Mouse (Mus musculus): ENCODE data around the gene Sowahd.
"Not testable (repeated sequence)": the region's sequence is repeated elsewhere in the genome, so short reads cannot be mapped to it uniquely, and the experiment has no call there.

The Sowahd gene

DNA sequence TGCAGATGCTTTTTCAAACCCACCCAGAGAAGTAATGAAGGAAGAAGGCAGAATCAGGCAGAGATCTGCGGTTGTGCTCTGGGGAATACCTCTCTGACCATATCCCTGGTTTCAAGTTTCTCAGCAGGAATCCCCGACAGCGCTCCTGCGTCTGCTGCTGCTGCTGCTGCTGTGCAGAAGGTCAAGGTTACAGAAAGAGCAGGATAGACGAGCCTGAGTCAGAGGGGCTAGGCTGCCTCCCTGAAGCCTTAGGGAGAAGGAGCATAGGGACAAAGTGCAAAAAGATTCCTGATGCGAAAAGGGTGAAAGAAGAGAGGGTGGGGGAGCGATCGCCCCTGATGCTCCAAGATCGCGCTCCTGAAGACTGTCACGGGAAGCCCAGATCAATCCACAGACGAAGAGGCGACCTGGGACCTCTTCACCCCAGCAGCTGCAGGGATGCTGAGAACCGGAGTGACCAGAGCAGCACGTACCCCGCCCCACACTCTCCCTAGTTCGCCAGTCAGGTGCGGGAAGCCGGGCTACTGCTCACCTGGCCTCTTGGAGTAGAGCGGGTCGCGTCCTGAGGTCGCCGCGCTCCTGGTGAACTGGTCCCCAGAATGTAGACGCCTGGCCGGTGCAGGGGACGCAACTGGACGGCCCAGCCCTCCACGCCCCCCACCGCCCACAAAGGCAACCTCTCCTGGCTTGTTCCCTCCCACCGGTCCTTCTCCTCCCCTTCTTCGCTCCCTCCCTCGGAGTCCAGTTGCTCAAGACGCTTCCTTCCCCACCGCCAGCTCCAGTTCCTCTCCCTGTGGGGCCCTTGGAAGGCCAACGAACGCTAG, at the start of gene Sowahd:
Gene Sowahd, plus strand, starts transcription at position 780 of the 824 bp plus-strand sequence.
- peak in 1 of 2 experiments; percentile 18 for DNase-seq

DNA sequence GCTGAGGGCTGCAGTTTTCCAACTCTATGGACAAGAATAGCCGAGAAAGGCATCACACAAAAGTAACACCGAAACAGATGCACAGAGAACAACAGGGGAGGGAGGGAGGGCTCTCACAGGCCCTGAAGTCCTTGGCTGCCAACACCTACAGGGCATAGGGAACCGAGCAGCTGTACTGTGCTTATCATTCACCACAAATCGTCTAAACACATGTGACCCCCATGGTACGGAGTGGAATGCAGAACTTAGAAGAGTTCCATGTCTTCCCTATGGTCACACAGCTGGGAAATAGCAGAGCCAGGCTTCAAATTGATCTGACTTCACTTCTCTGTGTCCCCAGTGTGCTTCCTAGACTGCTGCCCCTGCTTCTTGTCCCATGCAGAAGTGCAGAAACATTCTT, 34.8 kb upstream of the Sowahd start:
- DNase-seq, result no peak

DNA sequence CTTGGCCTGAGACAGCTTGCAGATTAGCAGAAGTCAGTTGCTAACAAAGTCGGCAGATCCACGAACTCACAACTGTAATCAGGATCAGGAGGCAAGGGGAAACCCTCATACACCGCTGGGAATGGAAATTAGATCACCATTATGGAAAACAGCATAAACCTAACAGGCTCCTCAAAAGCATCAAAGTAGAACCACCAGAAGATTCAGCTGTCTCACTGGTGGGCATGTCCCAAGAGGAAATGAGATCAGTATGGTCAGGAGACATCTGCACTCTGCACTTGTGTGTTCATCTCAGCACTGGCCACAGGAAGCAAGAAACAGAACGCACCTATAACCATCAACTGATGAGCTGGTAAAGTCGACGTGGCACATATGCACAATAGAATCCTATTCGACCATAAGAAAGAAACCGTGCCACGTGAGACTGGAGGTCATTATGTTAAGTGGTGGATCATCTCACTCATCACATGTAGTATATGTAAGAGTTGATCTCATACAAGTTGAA, 30.4 kb upstream of the Sowahd start:
- no peak for DNase-seq

DNA sequence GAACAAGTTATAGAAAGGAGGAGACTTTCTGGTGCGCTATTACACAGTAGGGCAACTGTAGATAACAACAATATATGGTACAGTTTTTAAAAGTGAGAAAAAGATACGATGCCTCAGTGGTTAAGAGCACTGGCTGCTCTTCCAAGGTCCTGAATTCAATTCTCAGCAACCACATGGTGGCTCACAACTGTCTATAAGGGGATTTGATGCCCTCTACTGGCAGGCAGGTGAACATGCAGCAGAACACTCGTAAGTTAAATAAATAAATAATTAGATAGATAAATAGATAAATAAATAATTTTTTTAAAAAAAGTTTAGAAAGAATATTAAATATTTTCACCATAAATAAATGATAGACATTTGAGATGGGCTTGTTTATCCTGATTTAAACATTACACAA, 29.6 kb upstream of the Sowahd start:
- DNase-seq, result no peak

DNA sequence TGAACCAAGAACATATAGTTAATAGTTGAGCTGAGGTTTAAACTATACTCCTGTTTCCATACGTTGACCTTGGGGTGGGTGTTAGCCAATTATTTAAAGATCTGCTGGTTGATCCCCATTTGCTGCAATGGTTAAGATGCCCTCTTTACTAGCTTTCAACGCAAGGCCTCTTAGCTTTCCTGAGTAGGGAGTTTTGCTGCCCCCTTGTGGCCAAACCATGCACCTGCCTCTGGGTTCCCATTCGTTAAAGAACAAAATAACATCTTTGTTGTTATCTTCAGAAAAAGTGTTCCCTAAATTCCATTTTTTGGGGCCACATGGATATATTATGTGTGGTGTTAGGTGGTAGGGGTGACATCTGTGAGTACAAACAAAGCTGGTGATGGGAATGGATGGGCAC, 26.0 kb upstream of the Sowahd start:
- DNase-seq, result peak; percentile 25 to 59

DNA sequence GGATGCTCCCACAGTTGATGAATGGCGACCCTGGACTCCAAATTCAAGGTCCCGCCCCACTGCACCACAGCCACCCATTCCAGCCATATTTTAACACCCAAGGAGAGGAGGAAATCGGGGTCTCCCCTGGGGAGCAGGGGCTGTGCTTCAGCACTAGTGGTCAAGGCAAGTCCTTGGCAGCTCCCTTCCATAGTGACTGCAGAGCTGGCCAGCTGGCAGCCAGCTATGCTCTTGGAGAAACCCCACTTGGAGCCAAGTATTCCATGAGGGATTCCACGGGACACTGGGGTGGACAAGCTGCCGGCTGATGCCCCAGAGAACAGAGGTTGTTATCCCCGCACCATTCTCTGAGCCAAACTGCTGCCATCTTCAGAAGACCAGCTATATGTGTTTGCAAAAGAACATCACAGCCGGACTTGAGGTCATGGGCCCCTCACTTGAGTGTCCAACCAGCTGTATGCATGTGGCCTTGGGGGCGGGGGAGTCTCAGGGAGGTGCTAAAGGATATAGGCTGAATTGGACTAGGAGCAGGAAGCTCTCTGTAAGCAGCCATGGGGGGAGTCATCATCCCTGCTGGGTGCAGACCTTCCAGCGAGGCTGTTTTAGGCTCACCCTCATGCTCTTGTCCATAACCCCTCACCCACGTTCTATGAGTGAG, 24.9 kb upstream of the Sowahd start:
- peak; percentile 7 to 59 for DNase-seq

DNA sequence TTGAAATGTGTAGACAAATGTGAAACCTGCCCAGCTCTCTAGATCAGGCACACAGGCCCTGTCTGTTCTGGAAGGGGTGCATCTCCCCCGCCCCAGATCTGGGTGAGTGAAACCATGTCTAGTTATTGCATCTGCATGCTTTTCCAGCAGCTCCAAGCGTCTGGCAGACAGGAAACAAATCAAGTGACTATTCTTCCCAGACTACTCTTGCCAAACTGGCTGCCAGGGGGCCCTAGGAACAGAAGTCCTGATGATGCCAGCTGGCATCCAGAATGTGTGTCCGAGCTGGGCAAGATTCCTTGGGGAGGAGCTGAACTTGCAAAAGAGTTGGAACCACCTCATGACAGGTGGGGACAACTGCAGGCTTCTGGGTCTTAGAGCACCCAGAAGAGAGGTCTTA, 20.3 kb upstream of the Sowahd start:
- peak in 1 of 2 experiments; percentile 30 for DNase-seq

DNA sequence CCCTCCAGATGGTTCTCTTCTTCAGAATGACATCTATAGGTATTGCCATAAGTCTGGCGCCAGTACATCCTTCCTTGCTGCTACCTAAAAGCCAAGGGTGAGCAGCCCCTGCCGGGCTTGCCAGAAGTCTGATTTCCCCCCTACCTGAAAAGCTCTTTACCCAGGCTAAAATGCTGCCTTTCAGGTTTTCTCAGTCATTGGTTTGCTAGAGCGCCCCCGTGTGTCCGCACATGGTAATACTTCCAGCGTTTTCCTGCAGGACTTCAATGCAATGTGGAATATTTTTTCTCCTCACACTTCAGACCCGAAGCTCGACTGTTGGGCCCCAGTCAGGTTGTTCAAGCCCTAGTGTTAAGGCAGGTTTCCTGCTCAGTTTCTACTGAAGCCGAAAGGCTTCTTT, 5.9 kb upstream of the Sowahd start:
- DNase-seq, result peak; percentile 31 to 58

DNA sequence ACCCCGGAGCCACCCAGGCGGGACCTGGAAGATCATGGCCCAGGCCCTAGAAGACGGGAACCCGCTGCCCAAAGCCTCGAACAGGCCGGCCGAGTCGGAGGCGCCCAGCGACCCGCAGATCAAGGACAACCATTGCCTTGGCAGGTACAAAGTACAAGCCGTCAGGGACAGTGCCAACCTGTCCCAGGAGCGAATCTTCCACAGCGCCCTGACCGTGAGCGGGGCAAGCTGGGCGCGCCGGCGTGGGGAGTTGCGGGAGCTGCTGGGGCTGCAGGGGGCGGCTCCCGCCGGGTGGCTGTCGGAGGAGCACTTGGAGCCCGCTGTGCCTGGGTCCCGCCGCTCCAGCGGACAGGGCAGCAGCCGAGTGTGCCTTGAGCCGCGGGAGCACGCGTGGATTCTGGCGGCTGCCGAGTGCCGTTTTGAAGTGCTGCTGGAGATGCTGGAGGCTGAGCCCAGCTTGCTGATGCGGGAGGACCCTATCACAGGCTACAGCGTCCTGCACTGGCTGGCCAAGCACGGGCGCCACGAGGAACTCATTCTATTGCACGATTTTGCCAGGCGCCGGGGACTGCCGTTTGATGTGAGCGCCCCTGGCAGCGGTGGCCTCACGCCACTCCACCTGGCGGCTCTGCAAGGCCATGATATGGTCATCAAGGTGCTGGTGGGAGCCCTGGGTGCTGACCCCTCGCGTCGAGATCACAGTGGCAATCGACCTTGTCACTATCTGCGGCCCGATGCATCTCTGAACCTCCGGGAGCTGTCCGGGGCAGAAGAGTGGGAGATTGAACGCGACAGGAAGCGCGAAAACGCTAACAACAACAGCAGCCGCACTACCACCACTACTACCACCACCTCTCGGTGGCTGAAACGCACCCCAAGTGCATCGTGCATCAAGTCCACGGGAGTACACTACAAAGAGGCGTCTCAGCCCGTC, 512 bp downstream of the Sowahd start:
- peak in 1 of 2 experiments; percentile 24 for DNase-seq

DNA sequence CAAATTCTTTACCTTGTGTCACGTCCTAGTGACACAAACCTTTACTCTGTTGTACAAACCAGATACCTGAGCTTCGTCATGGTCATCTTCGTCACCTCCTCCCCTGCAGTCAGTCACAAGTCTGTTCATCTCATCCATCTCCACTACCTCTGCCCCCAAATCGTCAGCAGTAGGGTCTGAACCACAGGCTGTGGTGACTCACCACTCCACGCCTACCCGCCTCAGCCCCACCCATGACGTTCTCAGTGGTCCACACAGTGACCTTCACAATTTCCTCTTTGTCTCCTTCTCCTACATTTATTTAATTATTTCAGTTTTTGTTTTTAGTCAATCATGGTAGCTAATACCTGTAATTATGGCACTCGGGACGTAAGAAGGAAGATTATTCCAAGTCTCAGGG, 15.3 kb downstream of the Sowahd start:
- DNase-seq, result no peak

DNA sequence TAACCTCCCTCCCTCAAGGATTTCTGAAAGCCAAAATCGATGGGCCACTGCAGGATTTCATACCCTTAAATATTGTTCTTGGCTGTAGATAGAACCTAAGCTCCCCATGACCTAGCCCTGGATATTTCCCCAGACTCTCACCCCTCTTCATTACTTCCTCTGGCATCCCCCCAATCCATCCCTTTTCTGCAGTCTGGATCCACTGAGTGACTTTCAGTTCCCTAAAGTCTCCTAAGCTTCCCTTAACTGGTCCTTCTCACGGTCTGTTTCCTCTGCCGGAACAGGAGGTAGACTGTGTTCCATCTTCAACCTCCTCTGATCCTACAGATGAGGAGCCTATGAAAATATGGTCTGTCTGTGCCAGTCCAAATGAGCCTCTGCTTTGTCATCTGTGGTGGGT, 18.7 kb downstream of the Sowahd start:
- no peak for DNase-seq

DNA sequence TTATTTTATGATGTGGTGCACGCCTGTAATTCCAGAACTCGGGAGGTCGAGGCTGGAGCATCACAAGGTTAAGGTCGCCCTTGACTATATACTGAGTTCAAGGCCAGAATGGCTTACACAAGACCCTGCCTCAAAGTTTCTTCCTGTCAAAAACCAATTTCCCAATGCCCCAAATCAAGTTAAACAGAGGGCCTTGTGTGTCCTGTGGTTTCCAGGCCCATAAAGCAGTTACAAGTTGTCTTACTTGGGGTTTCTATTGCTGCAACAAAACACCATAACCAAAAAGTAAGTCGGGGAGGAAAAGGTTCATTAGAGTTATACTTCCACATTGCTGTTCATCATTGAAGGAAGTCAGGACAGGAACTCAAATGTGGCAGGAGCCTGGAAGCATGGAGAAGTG, 20.1 kb downstream of the Sowahd start:
- DNase-seq, result no peak

DNA sequence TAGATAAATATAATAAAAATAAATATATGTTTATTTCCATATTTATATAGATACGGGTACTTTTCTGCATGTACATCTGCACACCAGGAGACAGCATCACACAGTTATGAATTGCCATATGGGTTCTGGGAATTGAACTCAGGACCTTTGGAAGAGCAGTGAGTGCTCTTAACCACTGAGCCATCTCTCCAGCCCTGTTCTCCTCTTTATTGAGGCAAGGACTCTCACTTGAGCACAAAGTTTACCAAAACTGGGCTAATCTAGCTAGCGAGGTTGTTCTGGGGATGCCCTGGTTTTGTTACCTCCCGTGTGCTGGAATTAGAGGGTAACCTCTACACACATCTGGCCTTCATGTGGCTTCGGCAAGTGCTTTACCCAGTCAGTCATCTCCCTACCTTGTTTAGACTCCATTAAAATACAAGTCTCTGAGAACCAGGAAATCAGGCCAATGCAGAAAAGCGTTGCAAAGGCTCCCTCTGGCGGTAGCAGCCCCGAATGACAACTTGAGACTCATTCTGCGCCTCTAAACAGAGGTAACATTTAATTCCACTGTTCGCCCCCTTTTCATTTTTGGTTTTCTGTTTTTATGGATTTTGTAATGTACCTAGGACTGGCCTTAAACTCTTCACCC, 25.7 kb downstream of the Sowahd start:
- peak; percentile 37 to 70 for DNase-seq

DNA sequence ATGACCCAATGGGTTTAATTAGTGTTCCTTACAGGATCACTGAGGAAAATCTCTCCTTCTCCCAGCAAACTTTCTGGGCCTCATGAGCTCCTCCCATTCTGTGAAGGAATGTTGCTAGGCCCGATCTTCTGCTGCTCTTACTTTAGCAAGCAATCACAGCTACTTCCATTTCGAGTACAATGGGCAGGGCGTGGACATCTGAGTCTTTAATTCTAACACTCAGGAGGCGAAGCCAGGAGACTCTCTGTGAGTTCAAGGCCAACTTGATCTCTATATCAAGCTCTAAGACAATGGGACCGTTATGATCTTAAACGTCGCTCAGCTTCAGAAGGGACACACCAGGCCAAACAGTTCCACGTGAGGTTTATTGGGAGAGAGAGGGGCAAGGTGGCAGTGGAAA, 28.0 kb downstream of the Sowahd start:
- DNase-seq, result no peak

DNA sequence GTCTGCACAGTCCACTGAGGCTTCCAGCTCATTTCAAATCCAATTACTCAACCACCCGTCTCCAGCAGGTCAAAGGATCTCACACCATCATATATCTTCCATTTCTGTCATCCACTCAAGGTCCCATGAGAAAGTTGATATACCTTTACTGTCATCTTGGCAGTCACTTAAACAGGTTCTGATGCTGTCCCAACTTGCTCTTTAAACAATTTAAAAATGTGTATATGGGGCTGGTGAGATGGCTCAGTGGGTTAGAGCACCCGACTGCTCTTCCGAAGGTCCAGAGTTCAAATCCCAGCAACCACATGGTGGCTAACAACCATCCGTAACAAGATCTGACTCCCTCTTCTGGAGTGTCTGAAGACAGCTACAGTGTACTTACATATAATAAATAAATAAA, 31.7 kb downstream of the Sowahd start:
- not testable (repeated sequence) for DNase-seq

DNA sequence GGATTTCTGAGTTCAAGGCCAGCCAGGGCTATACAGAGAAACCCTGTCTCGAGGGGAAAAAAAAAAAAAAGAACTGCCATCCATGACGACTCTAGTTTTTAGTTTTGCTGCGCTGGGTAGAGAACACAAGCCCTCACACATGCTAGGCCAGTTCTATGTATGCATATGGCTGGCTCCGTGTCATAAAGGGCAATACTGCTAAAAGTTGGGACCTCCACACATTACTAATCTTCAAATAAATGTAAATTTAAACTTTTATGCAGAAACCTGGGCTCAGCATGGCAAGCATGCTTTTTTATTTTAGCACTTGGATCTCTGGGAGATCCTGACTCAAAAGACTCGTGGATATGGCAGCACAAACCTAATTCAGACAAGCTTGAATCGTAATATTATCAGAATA, 32.5 kb downstream of the Sowahd start:
- no peak for DNase-seq

DNA sequence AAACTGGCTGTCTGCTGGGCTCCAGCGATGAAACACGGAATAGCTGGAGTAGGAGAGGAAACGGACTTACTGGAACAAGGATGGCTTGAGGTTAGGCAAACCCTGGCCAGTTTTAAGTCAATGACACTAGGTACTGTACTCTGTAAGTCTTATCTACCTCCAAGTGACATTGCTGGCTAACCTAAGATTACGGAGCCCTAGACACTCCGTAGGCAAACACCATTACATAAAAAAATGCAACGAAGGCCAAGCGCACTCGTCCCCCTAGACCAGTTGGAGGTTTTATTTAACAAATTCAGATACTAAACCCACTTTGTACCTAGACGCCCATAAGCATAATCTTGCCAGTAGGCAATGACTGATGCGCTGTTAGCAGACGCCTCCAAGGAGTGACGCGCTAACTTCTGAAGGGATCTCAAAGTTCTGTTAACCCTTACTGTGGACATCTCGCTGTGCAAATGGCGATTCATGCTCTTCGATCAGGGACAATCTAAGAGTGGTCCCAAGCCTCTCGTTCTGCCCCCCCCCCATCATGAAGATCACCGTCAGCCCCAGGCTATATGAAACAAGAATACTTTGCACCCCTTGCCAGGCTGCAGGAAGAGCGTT, 35.8 kb downstream of the Sowahd start:
- peak; percentile 11 to 17 for DNase-seq

DNA sequence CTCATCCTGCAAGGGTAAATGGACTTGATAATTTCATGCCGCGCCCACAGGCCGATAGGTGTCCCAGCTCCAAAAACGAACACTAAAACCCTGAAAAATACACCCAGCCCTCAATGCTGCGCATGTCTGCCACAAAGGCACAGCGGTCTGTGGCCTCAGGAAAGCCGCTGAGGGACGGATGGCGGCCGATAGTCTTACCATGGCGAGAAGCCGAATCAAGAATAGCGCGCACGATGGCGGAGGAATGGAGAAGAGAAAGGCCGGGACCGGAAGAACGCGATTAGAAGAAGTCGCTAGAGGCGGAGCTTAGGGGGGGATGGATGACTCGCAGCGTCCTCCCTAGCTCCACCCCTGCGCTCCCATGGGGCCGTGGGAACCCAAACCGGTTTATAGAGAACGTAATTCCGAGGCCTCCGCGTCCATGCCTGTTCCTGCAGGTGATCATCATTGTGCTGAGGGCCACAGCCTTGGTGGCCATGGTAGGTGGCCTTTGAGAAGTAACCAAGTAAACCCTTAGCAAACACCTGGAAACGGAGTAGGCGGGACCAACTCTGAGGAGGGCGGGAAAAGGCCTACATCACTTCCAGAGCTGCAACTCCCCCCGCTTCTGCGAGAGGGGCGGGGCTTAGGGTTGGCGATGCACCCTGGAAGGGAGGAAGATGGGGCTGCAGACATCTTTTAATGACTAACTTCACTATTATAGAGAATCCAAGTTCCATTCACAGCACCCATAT, 36.4 kb downstream of the Sowahd start, which contains the start of gene Rpl39:
Gene Rpl39, minus strand, starts transcription at position 476 of the 734 bp plus-strand sequence.
- peak; percentile 88 to 92 for DNase-seq

DNA sequence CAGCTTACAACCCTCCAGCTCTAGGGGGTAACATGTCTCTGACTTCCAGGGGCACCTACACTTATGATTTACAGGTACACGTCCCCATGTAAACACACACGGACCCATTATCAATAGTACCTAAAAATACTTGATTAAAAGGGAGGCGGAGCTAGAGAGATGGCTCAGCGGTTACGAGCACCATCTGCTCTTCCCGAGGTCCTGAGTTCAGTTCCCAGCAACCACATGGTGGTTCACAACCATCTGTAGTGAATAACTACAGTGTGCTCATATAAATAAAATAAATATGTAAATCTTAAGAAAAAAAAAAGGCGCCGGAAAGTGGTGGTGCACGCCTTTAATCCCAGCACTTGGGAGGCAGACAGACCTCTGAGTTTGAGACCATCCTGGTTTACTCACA, 37.0 kb downstream of the Sowahd start:
- DNase-seq, result no peak

DNA sequence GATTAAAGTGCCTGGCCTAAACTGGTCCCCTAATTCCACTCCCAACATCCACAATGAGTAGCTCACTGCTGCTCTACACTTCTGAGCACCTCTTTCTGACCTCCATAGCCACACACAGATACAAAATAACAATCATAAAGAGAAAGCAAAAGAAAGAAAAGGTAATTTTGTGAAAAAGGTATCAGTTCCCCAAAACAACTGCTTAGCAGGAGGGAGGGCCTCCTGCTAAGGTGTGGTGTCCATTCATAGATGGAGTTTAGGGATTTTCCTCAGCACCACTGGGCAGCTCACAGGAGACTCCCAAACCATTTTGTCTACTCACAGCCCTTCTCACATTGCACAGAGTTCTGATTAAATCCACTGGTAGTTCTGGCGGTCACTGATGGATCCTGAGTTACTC, 40.1 kb downstream of the Sowahd start:
- DNase-seq, result no peak

DNA sequence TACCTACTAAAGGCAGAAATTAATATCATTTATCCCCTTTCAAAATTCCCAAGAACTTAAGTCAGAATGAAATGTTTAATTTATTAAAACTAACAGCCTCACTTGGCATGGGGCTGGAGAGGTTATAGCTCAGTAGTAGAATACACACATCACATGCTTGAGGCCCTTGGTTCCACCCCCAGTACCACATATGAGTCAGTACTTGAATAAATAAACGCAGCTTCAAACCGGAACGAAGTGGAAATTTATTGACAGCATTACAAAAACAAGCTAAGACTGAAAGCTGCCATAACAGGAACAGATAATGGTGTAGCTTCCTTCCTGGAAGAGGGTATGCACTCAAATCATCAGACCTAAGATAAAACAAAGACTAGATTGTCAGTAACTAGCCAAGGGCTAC, 42.8 kb downstream of the Sowahd start:
- no peak for DNase-seq

All from lung, postnatal 4 days (tissue).